Mouse (Mus musculus) ES-Bruce4 (cell line): ENCODE results near the gene Spaca7. TPM values are rescaled to one million over a fixed set of nuclear protein-coding genes. Genes with fewer than 3 reads are reported as not detected.
A peak's percentile ranks its signal among the peaks of the same experiment; 100 is the strongest.
"Not testable (repeated sequence)": the region's sequence is repeated elsewhere in the genome, so short reads cannot be mapped to it uniquely, and the experiment has no call there.

Experiments
- H3K27ac ChIP-seq: 2 replicates; pipeline ENCODE4 v1.5.1; 2012; ENCODE audit warnings: low read length, inconsistent platforms; ENCODE audit not compliant: insufficient read depth
- H3K27me3 ChIP-seq: 2 replicates; pipeline ENCODE4 v1.6.1; 2012; ENCODE audit warnings: mild to moderate bottlenecking, low read length, inconsistent platforms; ENCODE audit not compliant: control insufficient read depth, poor library complexity, insufficient read depth, severe bottlenecking
- H3K36me3 ChIP-seq: 2 replicates; pipeline ENCODE4 v1.6.1; 2012; ENCODE audit warnings: inconsistent platforms, mild to moderate bottlenecking, low read length, moderate library complexity; ENCODE audit not compliant: control insufficient read depth, poor library complexity, insufficient read depth, severe bottlenecking
- H3K4me1 ChIP-seq: one replicate; pipeline ENCODE4 v1.8.1; 2011; ENCODE audit warnings: low read length; ENCODE audit not compliant: control insufficient read depth, insufficient read depth
- H3K4me3 ChIP-seq: 2 replicates; pipeline ENCODE4 v1.5.1; 2011; ENCODE audit warnings: low read depth, mild to moderate bottlenecking, low read length
- H3K9ac ChIP-seq: 2 replicates; pipeline ENCODE4 v1.6.1; 2012; ENCODE audit warnings: low read depth, mild to moderate bottlenecking, inconsistent platforms; ENCODE audit not compliant: poor library complexity, severe bottlenecking
- H3K9me3 ChIP-seq: replicated peaks from 2 replicates; pipeline ENCODE4 v1.6.1; 2012; ENCODE audit warnings: mild to moderate bottlenecking, low read length, inconsistent platforms; ENCODE audit not compliant: control insufficient read depth, poor library complexity, insufficient read depth, severe bottlenecking
- CTCF ChIP-seq: IDR thresholded peaks from one replicate; pipeline ENCODE4 v1.8.1; 2011; ENCODE audit warnings: low read depth, low read length
- EP300 ChIP-seq: IDR thresholded peaks from 2 replicates; pipeline ENCODE4 v1.6.1; 2011; ENCODE audit warnings: low read depth, low read length; ENCODE audit not compliant: insufficient read depth
- POLR2A ChIP-seq: IDR thresholded peaks from one replicate; pipeline ENCODE4 v1.8.1; 2011; ENCODE audit warnings: low read length; ENCODE audit not compliant: insufficient read depth
- polyA plus RNA-seq: library from polyadenylated mRNA; stranded (reverse); fragments of >200 nt; gene quantifications from 2 replicates; pipeline ENCODE4 v1.2.4, GENCODE M21; 2011; ENCODE audit warnings: low read depth; ENCODE audit not compliant: missing spikeins, insufficient read depth, insufficient read length

The Spaca7 gene
- polyA plus RNA-seq, 1 experiment = not detected

- no peaks in the 10 kb centered on the region for H3K36me3 ChIP-seq
- H3K9me3 ChIP-seq = 0 out of 2 replicates have a peak, but pooled peaks cover 3% of the 10 kb centered on the region
- no peak overlapping the region for H3K27ac ChIP-seq
- H3K4me3 ChIP-seq = no peak overlapping the region
- peaks cover 2% of the 10 kb centered on the region for H3K4me1 ChIP-seq
- TF ChIP-seq EP300 (no peak), CTCF (no peak), POLR2A (no peak)
- H3K27me3 ChIP-seq = no peaks in the 10 kb centered on the region; the same call in 1 of the 2 replicates
- no peak overlapping the region for H3K9ac ChIP-seq
Observed at GRCm38 (mm10) chr8:12583785-12584184, 11.0 kb downstream of the Spaca7 start.

DNA sequence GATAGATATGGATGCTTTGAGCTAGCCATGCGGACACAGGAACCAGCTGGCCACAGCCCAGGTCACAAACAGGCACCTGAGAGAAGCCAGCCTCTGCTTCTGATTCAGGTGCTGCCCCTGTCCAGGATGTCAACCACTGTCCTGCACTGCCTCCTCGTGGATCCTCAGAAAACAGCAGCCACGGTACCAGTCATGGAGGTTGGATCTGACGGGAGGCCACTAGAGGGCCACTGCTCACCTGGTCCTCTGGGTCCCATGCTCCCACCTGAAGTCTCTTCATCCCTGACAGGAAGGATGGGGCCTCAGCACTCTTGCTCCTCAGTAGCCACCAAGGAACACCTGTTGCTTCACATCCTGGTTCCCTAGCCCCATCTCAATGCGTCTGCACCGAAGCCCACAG lies 34.4 kb downstream of the Spaca7 start:
- Histone ChIP-seq H3K4me3 (no peak overlapping the region), H3K27ac (no peak overlapping the region), H3K9ac (no peak overlapping the region), H3K27me3 (no peaks in the 10 kb centered on the region), H3K36me3 (no peaks in the 10 kb centered on the region), H3K4me1 (no peaks in the 10 kb centered on the region), H3K9me3 (no peaks in the 10 kb centered on the region)
- TF ChIP-seq POLR2A (no peak), EP300 (peak; percentile 57; the same call in 1 of the 2 replicates), CTCF (peak; percentile 100)

GRCm38 (mm10) chr8:12608810-12609209 lies 36.0 kb downstream of the Spaca7 start:
- no peaks in the 10 kb centered on the region for H3K4me1 ChIP-seq
- H3K27ac ChIP-seq = no peak overlapping the region
- H3K9ac ChIP-seq = no peak overlapping the region
- H3K9me3 ChIP-seq = no peaks in the 10 kb centered on the region
- no peak overlapping the region for H3K4me3 ChIP-seq
- no peaks in the 10 kb centered on the region for H3K27me3 ChIP-seq
- no peaks in the 10 kb centered on the region for H3K36me3 ChIP-seq
- no peak for TF ChIP-seq EP300

DNA sequence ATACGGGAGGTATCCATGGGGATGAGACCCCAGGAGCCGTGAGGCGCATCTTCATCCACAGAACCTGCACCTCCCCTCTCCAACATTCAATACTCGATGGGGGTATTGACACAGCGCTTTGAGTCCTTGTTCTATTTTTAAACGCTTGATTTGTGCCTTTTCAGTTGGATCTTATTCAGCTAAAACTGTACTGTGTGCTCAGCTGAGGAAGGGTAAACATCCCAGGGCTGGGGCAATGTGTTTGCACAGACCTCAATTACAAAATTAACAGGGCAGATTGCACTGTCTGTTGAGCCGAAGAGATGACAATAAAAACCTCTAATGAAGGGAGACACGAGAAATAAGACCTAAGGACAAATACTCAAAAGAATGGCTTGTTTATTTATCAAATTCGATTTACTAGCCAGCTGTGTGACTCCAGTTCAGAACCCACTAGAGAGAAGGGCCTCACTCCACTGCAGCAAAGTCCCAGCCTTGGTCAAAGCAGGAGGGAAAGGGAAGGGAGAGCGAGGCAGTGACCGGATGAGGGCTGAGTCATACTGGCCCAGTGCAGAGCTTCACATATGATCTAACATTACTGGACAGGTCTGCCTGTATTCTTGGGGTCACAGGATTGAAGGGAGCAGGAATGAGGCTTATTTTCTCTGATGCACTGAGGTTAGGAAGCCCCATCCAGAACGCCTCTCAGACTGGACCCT lies 37.1 kb downstream of the Spaca7 start:
- Histone ChIP-seq H3K4me1 (no peaks in the 10 kb centered on the region), H3K4me3 (no peak overlapping the region), H3K36me3 (no peaks in the 10 kb centered on the region), H3K9me3 (no peaks in the 10 kb centered on the region), H3K9ac (no peak overlapping the region), H3K27me3 (no peaks in the 10 kb centered on the region), H3K27ac (no peak overlapping the region)
- TF ChIP-seq EP300 = no peak

GRCm38 (mm10) chr8:12613201-12613600 lies 40.4 kb downstream of the Spaca7 start:
- Histone ChIP-seq H3K27ac (no peak overlapping the region), H3K27me3 (no peaks in the 10 kb centered on the region), H3K4me1 (no peaks in the 10 kb centered on the region), H3K9ac (no peak overlapping the region), H3K36me3 (no peaks in the 10 kb centered on the region), H3K9me3 (no peaks in the 10 kb centered on the region), H3K4me3 (no peak overlapping the region)
- TF ChIP-seq CTCF (no peak), EP300 (no peak), POLR2A (no peak)

DNA sequence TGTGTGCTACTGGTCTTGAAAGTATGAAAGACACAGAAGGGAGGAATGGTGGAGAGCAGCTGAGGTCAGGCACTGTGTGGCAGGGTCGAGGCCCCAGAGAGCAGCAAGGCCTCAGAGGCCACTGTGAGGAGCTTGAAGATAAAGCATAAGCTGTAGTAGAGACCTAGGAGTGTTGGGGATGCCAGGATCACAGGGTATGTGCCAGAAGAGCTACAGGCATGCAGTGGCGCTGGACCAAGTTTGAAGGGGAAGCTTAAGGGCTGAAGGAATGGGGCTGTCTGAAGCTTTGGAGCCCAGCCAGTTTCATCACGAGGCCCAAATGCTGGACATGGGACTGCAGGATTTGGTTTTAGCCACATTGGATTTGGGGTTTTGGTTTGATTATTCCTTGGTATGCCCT lies 44.5 kb downstream of the Spaca7 start:
- H3K4me1 ChIP-seq, H3K4me3 ChIP-seq, H3K27ac ChIP-seq, H3K27me3 ChIP-seq, H3K9me3 ChIP-seq, H3K9ac ChIP-seq, H3K36me3 ChIP-seq: not testable (repeated sequence)
